12 mouse cellular contexts compared by ENCODE assay signal in genomic region chr5:141281751-141282150, GRCm38 (mm10).
"Had no signal": no experiment of that assay in that cellular context is flagged by ENCODE, and none has a peak within 500 bp of the region (broad histone marks: within the 10 kb centered on the region; RNA-seq: fewer than 3 reads in every experiment).

No protein-coding gene starts in this region.

- DNase-seq: retina, postnatal 1 day; right cerebral cortex, adult 18-20 months; right cerebral cortex, postnatal 14 days; right cerebral cortex, postnatal 25 days; right cerebral cortex, postnatal 4 days; spleen, adult 18-20 months; thymus, adult 18-20 months; thymus, adult 2 months; thymus, postnatal 14 days; thymus, postnatal 25 days; thymus, postnatal 36 days; thymus, postnatal 4 days had no signal
